Mouse (Mus musculus) kidney, adult 2 months (tissue): ENCODE measurements at regions not wholly inside any gene's neighbourhood (a gene's known extent, or its start where the extent isn't known, plus 50 kb on each side); places are given as distances from the start of the nearest gene placed in this dataset.
A peak's percentile ranks its signal among the peaks of the same experiment; 100 is the strongest.

ENCODE experiments used
- DNase-seq: peaks from one replicate; pipeline ENCODE4 v3.0.0; 2021
- H3K27ac ChIP-seq: fragments of 200-500 bp; 2 replicates; pipeline ENCODE4 v1.5.1; 2012; ENCODE audit warnings: low read depth, low read length, control low read depth, inconsistent platforms; ENCODE audit not compliant: insufficient read depth
- H3K27me3 ChIP-seq: fragments of 200-500 bp; replicated peaks from 2 replicates; pipeline ENCODE4 v1.6.1; 2012; ENCODE audit warnings: mild to moderate bottlenecking, moderate library complexity, low read length, inconsistent platforms; ENCODE audit not compliant: control insufficient read depth, insufficient read depth
- H3K36me3 ChIP-seq: fragments of 200-500 bp; 2 replicates; pipeline ENCODE4 v1.6.1; 2012; ENCODE audit warnings: mild to moderate bottlenecking, moderate library complexity, low read length, inconsistent platforms; ENCODE audit not compliant: control insufficient read depth, insufficient read depth
- H3K4me1 ChIP-seq: fragments of 200-500 bp; 2 replicates; pipeline ENCODE4 v1.6.1; 2011; ENCODE audit warnings: low read length; ENCODE audit not compliant: control insufficient read depth, insufficient read depth
- H3K4me3 ChIP-seq: fragments of 200-500 bp; 2 replicates; pipeline ENCODE4 v1.5.1; 2011; ENCODE audit warnings: mild to moderate bottlenecking, low read depth, low read length, control low read depth; ENCODE audit not compliant: insufficient read depth
- CTCF ChIP-seq: fragments of 200-500 bp; conservative IDR thresholded peaks from 2 replicates; pipeline ENCODE4 v1.5.1; 2011; ENCODE audit warnings: low read depth, mild to moderate bottlenecking, control low read depth, low read length, moderate library complexity, mixed read lengths; ENCODE audit not compliant: insufficient read depth, insufficient read length
- POLR2A ChIP-seq: fragments of 200-500 bp; IDR thresholded peaks from one replicate; pipeline ENCODE4 v1.6.1; 2011; ENCODE audit warnings: low read depth, low read length, control low read depth
- WGBS: fragments of 180-500 bp; shearing (Covaris S2); methylation state at CpG from one replicate; pipeline ENCODE4 v1.1.7; 2018; 5-methylcytosine and 5-hydroxymethylcytosine counted together

- Histone ChIP-seq H3K27ac (no peak overlapping the region), H3K4me1 (no peaks in the 10 kb centered on the region; the same call in 1 of the 2 replicates), H3K27me3 (no peaks in the 10 kb centered on the region), H3K4me3 (no peak overlapping the region), H3K36me3 (no peaks in the 10 kb centered on the region)
- TF ChIP-seq POLR2A: no peak
- TF ChIP-seq CTCF: no peak
- DNase-seq: no peak
- WGBS: 62% methylated on average over 2 of the region's 2 CpGs
Observed at GRCm38 (mm10) chr4:94188354-94188753, 368.0 kb upstream of the Gm10306 start.

GRCm38 (mm10) chr4:94188888-94189287 lies 367.5 kb upstream of the Gm10306 start:
- Histone ChIP-seq H3K4me3 (no peak overlapping the region), H3K36me3 (no peaks in the 10 kb centered on the region), H3K4me1 (no peaks in the 10 kb centered on the region; the same call in 1 of the 2 replicates), H3K27me3 (no peaks in the 10 kb centered on the region), H3K27ac (no peak overlapping the region)
- peak; percentile 85 for DNase-seq
- TF ChIP-seq POLR2A (no peak), CTCF (no peak)
- WGBS: 6% methylated on average over 3 of the region's 3 CpGs

- Histone ChIP-seq H3K27me3 (no peaks in the 10 kb centered on the region), H3K4me3 (no peak overlapping the region), H3K36me3 (no peaks in the 10 kb centered on the region), H3K27ac (no peak overlapping the region), H3K4me1 (no peaks in the 10 kb centered on the region; the same call in 1 of the 2 replicates)
- no peak for DNase-seq
- WGBS: 69% methylated on average over 2 of the region's 2 CpGs
- TF ChIP-seq CTCF: no peak
- no peak for TF ChIP-seq POLR2A
Observed at GRCm38 (mm10) chr4:94190940-94191339, 365.4 kb upstream of the Gm10306 start.

GRCm38 (mm10) chr4:94216265-94216664 lies 340.1 kb upstream of the Gm10306 start:
- 94% methylated on average over 1 of the region's 1 CpGs for WGBS

GRCm38 (mm10) chr4:94235650-94236206 lies 320.6 kb upstream of the Gm10306 start:
- 92% methylated on average over 2 of the region's 2 CpGs for WGBS
- DNase-seq: no peak

More at GRCm38 (mm10) chr4:94216265-94216664, 340.1 kb upstream of the Gm10306 start:
- H3K4me3 ChIP-seq: no peak overlapping the region
- H3K4me1 ChIP-seq: no peaks in the 10 kb centered on the region
- no peaks in the 10 kb centered on the region for H3K36me3 ChIP-seq
- no peak overlapping the region for H3K27ac ChIP-seq
- TF ChIP-seq CTCF: no peak
- no peak for DNase-seq
- no peaks in the 10 kb centered on the region for H3K27me3 ChIP-seq

GRCm38 (mm10) chr4:94256026-94256425 lies 300.3 kb upstream of the Gm10306 start:
- H3K4me3 ChIP-seq: no peak overlapping the region
- 60% methylated on average over 1 of the region's 1 CpGs for WGBS

More at GRCm38 (mm10) chr4:94235650-94236206, 320.6 kb upstream of the Gm10306 start:
- H3K36me3 ChIP-seq: no peaks in the 10 kb centered on the region
- no peak overlapping the region for H3K27ac ChIP-seq
- no peak for TF ChIP-seq POLR2A
- TF ChIP-seq CTCF: no peak
- no peaks in the 10 kb centered on the region for H3K4me1 ChIP-seq
- H3K27me3 ChIP-seq: no peaks in the 10 kb centered on the region
- no peak overlapping the region for H3K4me3 ChIP-seq

GRCm38 (mm10) chr4:94261136-94261535 lies 295.2 kb upstream of the Gm10306 start:
- Histone ChIP-seq H3K27me3 (no peaks in the 10 kb centered on the region), H3K4me3 (no peak overlapping the region), H3K36me3 (no peaks in the 10 kb centered on the region), H3K4me1 (no peaks in the 10 kb centered on the region), H3K27ac (no peak overlapping the region)
- TF ChIP-seq POLR2A (no peak), CTCF (no peak)
- peak; percentile 8 for DNase-seq

More at GRCm38 (mm10) chr4:94256026-94256425, 300.3 kb upstream of the Gm10306 start:
- no peaks in the 10 kb centered on the region for H3K27me3 ChIP-seq
- TF ChIP-seq POLR2A (no peak), CTCF (no peak)
- no peaks in the 10 kb centered on the region for H3K36me3 ChIP-seq
- no peaks in the 10 kb centered on the region for H3K4me1 ChIP-seq
- H3K27ac ChIP-seq: no peak overlapping the region
- DNase-seq: no peak

GRCm38 (mm10) chr4:94281732-94282131 lies 274.6 kb upstream of the Gm10306 start:
- DNase-seq: no peak
- Histone ChIP-seq H3K36me3 (no peaks in the 10 kb centered on the region), H3K4me3 (no peak overlapping the region), H3K4me1 (no peaks in the 10 kb centered on the region), H3K27ac (no peak overlapping the region), H3K27me3 (no peaks in the 10 kb centered on the region)
- no peak for TF ChIP-seq POLR2A
- no peak for TF ChIP-seq CTCF
